Mouse (Mus musculus) lung, postnatal 0 days (tissue): ENCODE measurements around the gene Dock3.

Source experiments
- CTCF ChIP-seq: IDR thresholded peaks from 2 replicates; pipeline ENCODE4 v1.5.1; 2016; ENCODE audit warnings: antibody characterized with exemption, mild to moderate bottlenecking
- EP300 ChIP-seq: IDR thresholded peaks from 2 replicates; pipeline ENCODE4 v1.6.1; 2016; ENCODE audit warnings: antibody characterized with exemption, mild to moderate bottlenecking, control low read depth

DNA sequence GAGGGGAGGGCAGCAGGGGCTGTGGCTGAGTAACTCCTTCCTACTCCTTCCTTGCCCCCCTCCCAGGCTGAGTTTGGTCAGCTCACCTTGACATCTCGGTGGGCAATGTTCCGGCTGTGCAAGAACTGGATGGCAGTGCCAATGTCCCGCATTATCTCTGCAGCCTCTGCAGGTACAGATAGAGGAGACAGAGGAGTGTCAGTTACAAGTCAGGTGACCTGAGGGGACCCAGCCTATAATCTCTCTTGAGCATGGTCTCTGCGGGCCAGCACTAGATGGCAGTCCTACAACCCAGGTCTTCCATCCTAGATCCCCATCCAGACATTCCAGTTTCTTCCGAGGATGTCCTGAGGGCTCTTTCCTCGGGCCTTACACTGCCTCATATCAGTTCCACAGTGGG is 30.1 kb upstream of the Dock3 start:
- no peak for TF ChIP-seq CTCF
- TF ChIP-seq EP300 = no peak
